Mouse (Mus musculus): ENCODE measurements around the gene Adamts20. TPM values are rescaled to one million over a fixed set of nuclear protein-coding genes. Genes with fewer than 3 reads are reported as not detected.

The Adamts20 gene
- polyA plus RNA-seq, 1 experiment from 2014 or later: 0.02 TPM

DNA sequence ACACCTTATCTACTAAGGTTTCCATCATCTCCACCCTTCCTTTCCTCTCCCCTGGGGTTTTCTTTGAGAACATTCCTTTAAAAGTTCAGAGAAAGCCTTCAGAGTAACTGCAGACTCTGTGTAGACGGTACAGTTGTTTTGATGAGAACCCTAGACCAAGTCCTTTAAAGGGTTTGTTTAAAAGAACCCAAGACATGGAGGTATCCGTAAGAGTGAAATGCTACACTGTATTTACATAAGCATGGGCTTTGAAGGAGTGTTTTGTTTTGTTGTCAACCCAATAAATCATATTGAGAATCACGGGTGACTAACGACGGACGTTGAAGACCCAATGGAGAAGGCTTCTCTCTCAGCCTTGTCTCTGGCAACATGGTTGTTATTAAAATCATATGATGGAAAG lies 226.1 kb downstream of the Adamts20 start:
- no peak overlapping the region for H3K4me3 ChIP-seq (ENCODE audit: low read depth, low read length)
- H3K4me2 ChIP-seq (ENCODE audit: low read depth, low read length): no peak overlapping the region
- no peaks in the 10 kb centered on the region for H3K27me3 ChIP-seq (ENCODE audit: control insufficient read depth, insufficient read depth, low read depth, low read length)
- ATAC-seq (ENCODE audit: low read depth): no peak
- H3K27ac ChIP-seq (ENCODE audit: low read length): no peak overlapping the region
- H3K9me3 ChIP-seq (replicated peaks; ENCODE audit: control insufficient read depth, low read length): no peaks in the 10 kb centered on the region
- no peak overlapping the region for H3K9ac ChIP-seq (ENCODE audit: low read depth, low read length)
- no peaks in the 10 kb centered on the region for H3K4me1 ChIP-seq (ENCODE audit: control insufficient read depth, low read depth, low read length)
- 58% methylated on average over 6 of the region's 6 CpGs for WGBS (ENCODE audit: insufficient replicate concordance)
- H3K36me3 ChIP-seq (ENCODE audit: control insufficient read depth, insufficient read depth): no peaks in the 10 kb centered on the region

DNA sequence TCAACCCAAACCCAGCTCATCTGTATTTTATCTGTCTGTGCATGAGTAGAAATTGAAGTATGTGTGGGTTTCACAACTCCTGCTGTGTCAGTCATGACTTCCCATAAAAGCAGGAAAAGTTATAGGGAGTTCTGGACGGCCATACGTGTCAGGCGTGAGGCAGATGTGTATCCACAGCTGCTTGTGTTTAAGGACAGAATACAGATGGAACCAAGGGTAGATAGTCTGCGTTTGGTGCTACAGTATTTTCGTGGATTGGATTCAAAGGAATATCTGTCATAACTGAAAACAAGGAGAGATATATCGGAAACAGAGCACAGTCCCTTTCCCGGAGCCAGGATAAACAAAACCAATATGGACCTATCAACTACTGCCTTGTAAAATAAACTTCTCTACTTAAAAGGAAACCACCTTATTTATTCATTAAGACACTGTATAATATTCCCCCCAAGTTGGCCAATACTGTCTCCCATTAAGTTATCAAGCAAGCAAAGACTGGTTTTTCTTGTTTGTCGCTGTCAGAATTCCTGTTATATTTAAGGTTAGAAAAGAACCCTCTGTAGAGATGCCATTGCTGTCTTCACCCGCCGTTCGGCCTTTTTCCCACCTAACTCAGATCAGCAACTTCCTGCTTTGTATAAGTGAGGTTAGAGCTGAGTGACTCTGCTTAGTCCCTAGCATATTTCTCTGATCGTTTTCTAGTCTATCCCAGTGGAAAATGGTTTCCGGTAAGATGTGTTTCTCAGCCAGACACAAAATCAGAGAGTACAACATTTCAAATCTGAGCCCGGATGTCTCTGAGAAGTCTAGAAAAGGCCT lies 227.0 kb downstream of the Adamts20 start:
- Histone ChIP-seq H3K27me3 (ENCODE audit: control insufficient read depth, insufficient read depth, low read depth, low read length) (no peaks in the 10 kb centered on the region), H3K4me3 (ENCODE audit: low read depth, low read length) (no peak overlapping the region), H3K9ac (ENCODE audit: low read depth, low read length) (no peak overlapping the region), H3K4me2 (ENCODE audit: low read depth, low read length) (no peak overlapping the region), H3K9me3 (replicated peaks; ENCODE audit: control insufficient read depth, low read length) (no peaks in the 10 kb centered on the region), H3K4me1 (ENCODE audit: control insufficient read depth, low read depth, low read length) (no peaks in the 10 kb centered on the region), H3K36me3 (ENCODE audit: control insufficient read depth, insufficient read depth) (no peaks in the 10 kb centered on the region), H3K27ac (ENCODE audit: low read length) (no peak overlapping the region)
- 61% methylated on average over 14 of the region's 14 CpGs for WGBS (ENCODE audit: insufficient replicate concordance)
- no peak for ATAC-seq (ENCODE audit: low read depth)

DNA sequence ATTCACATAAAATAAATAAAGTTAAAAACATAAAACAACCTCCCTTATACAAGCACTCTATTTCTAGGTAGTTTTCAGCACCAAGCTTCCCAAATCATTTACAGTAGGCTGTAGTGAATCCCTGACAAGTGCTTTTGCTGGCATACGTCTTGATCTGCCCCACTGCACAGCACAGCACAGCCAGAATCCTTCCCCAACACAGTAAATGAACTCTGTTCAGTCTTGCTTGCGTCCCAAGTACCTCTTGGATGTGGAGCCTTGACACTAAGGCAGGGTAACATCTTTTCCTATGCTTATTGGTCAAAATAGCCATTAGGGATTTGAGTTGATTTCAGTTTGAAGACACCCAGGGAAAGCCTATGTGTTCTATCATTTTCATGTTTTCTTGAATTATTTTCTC lies 228.5 kb downstream of the Adamts20 start:
- no peaks in the 10 kb centered on the region for H3K9me3 ChIP-seq (replicated peaks; ENCODE audit: control insufficient read depth, low read length)
- H3K4me1 ChIP-seq (ENCODE audit: control insufficient read depth, low read depth, low read length): no peaks in the 10 kb centered on the region
- H3K27me3 ChIP-seq (ENCODE audit: control insufficient read depth, insufficient read depth, low read depth, low read length): no peaks in the 10 kb centered on the region
- no peak overlapping the region for H3K27ac ChIP-seq (ENCODE audit: low read length)
- H3K36me3 ChIP-seq (ENCODE audit: control insufficient read depth, insufficient read depth): no peaks in the 10 kb centered on the region
- 64% methylated on average over 2 of the region's 2 CpGs for WGBS (ENCODE audit: insufficient replicate concordance)
- no peak for ATAC-seq (ENCODE audit: low read depth)
- no peak overlapping the region for H3K4me2 ChIP-seq (ENCODE audit: low read depth, low read length)
- no peak overlapping the region for H3K4me3 ChIP-seq (ENCODE audit: low read depth, low read length)
- H3K9ac ChIP-seq (ENCODE audit: low read depth, low read length): no peak overlapping the region

DNA sequence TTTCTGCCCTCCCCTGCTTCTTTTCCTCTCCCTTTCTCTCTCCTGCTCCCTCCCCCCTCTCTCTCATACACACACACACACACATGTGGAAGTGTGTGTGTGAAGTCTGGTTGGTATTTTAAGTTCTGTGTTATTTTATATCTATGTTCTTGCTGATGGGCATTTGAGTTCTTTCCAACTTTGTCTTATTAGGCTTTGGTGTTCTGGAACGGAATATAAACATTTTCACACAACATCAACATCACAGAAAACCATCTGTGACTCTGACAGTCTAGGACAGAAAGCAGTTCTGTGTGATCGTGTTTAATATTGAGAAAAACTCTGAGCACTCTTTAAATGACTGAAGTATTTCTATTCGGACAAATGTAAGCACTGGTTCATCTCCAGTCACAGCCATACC lies 229.1 kb downstream of the Adamts20 start:
- no peaks in the 10 kb centered on the region for H3K4me1 ChIP-seq (ENCODE audit: control insufficient read depth, low read depth, low read length)
- 51% methylated on average over 3 of the region's 3 CpGs for WGBS (ENCODE audit: insufficient replicate concordance)

DNA sequence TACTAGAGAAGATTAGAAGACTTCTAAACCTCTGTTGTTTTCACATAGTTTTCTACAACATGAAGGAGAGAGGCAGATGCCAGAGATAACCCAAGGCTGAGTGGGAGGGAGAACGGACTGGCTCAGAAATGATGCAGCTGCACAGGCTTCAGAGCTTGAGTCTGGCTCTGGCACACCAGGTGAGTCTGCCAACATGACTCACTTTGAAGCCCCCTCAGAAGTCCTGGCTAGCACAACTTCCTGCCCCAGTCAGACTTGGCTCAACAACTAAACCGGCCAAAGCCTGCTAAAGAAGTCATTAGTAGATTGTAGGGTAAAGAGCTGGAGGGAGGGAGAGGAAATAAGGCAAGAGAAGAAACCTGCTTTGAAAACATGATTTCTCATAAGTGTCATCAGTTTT lies 230.0 kb downstream of the Adamts20 start:
- no peaks in the 10 kb centered on the region for H3K27me3 ChIP-seq (ENCODE audit: control insufficient read depth, insufficient read depth, low read depth, low read length)
- 55% methylated on average over 2 of the region's 2 CpGs for WGBS (ENCODE audit: insufficient replicate concordance)
- H3K4me3 ChIP-seq (ENCODE audit: low read depth, low read length): no peak overlapping the region
- H3K4me1 ChIP-seq (ENCODE audit: control insufficient read depth, low read depth, low read length): no peaks in the 10 kb centered on the region
- H3K9me3 ChIP-seq (replicated peaks; ENCODE audit: control insufficient read depth, low read length): no peaks in the 10 kb centered on the region
- no peak overlapping the region for H3K9ac ChIP-seq (ENCODE audit: low read depth, low read length)
- ATAC-seq (ENCODE audit: low read depth): no peak
- H3K4me2 ChIP-seq (ENCODE audit: low read depth, low read length): no peak overlapping the region
- no peaks in the 10 kb centered on the region for H3K36me3 ChIP-seq (ENCODE audit: control insufficient read depth, insufficient read depth)
- no peak overlapping the region for H3K27ac ChIP-seq (ENCODE audit: low read length)

More for the DNA sequence above, 229.1 kb downstream of the Adamts20 start:
- H3K4me2 ChIP-seq (ENCODE audit: low read depth, low read length): no peak overlapping the region
- no peaks in the 10 kb centered on the region for H3K27me3 ChIP-seq (ENCODE audit: control insufficient read depth, insufficient read depth, low read depth, low read length)
- H3K4me3 ChIP-seq (ENCODE audit: low read depth, low read length): no peak overlapping the region
- ATAC-seq (ENCODE audit: low read depth): no peak
- H3K9ac ChIP-seq (ENCODE audit: low read depth, low read length): no peak overlapping the region
- H3K9me3 ChIP-seq (replicated peaks; ENCODE audit: control insufficient read depth, low read length): no peaks in the 10 kb centered on the region
- no peak overlapping the region for H3K27ac ChIP-seq (ENCODE audit: low read length)
- no peaks in the 10 kb centered on the region for H3K36me3 ChIP-seq (ENCODE audit: control insufficient read depth, insufficient read depth)

DNA sequence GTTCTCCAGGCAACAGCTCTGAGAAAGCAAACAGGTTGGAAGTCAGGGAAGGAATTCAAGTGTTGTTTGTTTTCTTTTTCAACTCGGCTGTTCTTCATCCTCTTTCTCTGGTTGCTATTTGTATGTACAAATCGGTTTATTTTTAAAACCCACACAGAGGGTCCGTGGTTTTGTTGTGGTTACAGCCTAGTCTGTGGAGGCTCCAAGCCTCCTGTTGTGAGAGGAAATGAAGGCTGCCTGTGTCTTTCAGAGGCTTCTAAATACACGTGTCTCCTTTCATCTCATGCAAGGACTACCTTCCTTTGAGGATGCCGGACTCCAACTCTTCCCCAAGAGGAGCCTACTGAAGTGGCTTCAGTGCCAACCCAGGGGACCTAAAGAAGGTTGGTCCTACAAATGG lies 234.0 kb downstream of the Adamts20 start:
- Histone ChIP-seq H3K27me3 (ENCODE audit: control insufficient read depth, insufficient read depth, low read depth, low read length) (no peaks in the 10 kb centered on the region), H3K9me3 (replicated peaks; ENCODE audit: control insufficient read depth, low read length) (no peaks in the 10 kb centered on the region), H3K4me3 (ENCODE audit: low read depth, low read length) (no peak overlapping the region), H3K4me2 (ENCODE audit: low read depth, low read length) (no peak overlapping the region), H3K9ac (ENCODE audit: low read depth, low read length) (no peak overlapping the region), H3K27ac (ENCODE audit: low read length) (no peak overlapping the region), H3K4me1 (ENCODE audit: control insufficient read depth, low read depth, low read length) (no peaks in the 10 kb centered on the region), H3K36me3 (ENCODE audit: control insufficient read depth, insufficient read depth) (no peaks in the 10 kb centered on the region)
- no peak for ATAC-seq (ENCODE audit: low read depth)
- 14% methylated on average over 5 of the region's 5 CpGs for WGBS (ENCODE audit: insufficient replicate concordance)

DNA sequence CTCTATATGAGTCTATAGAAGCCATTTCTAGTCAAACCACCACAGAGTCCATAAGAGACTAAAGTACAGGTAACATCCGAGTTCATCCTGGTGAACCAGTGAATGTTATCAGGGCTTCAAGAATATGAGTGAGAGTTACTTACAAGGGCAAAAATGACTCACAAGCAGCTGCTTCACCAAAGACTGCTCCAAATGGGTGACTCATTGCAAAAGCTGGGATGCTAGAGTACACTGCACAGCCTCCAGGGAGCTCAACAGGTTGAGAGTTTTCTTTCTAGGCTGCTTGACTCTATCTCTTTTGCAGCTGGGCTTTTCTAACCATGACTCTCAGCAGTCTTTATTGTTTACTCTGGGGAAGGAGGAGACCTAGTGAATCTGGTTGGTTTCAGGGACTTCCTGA lies 237.8 kb downstream of the Adamts20 start:
- WGBS (ENCODE audit: insufficient replicate concordance): 45% methylated on average over 1 of the region's 1 CpGs
- Histone ChIP-seq H3K4me1 (ENCODE audit: control insufficient read depth, low read depth, low read length) (no peaks in the 10 kb centered on the region), H3K36me3 (ENCODE audit: control insufficient read depth, insufficient read depth) (no peaks in the 10 kb centered on the region), H3K27me3 (ENCODE audit: control insufficient read depth, insufficient read depth, low read depth, low read length) (no peaks in the 10 kb centered on the region), H3K9ac (ENCODE audit: low read depth, low read length) (no peak overlapping the region), H3K27ac (ENCODE audit: low read length) (no peak overlapping the region), H3K9me3 (replicated peaks; ENCODE audit: control insufficient read depth, low read length) (no peaks in the 10 kb centered on the region), H3K4me2 (ENCODE audit: low read depth, low read length) (no peak overlapping the region), H3K4me3 (ENCODE audit: low read depth, low read length) (no peak overlapping the region)
- ATAC-seq (ENCODE audit: low read depth): no peak

DNA sequence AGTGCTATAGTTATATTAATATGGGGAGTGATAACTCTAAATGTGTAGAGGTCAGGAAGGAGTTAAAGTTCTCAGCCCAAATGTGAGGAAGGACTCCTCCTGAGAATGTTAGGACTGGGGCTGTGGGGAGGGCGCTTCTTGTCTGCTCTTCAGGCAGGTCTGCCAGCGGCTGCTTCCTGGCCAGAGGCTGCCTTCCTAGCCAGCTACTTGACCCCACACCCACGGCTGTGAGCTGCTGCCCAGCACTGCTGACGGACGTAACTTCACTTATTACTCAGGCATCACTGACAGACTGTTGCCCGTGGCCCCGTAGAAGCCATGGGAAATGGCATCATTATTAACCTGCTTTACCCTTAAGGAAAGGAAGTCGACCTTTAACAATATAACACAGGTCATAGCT lies 242.1 kb downstream of the Adamts20 start:
- Histone ChIP-seq H3K4me2 (ENCODE audit: low read depth, low read length) (no peak overlapping the region), H3K4me1 (ENCODE audit: control insufficient read depth, low read depth, low read length) (no peaks in the 10 kb centered on the region), H3K4me3 (ENCODE audit: low read depth, low read length) (no peak overlapping the region), H3K27me3 (ENCODE audit: control insufficient read depth, insufficient read depth, low read depth, low read length) (no peaks in the 10 kb centered on the region), H3K9ac (ENCODE audit: low read depth, low read length) (no peak overlapping the region), H3K9me3 (replicated peaks; ENCODE audit: control insufficient read depth, low read length) (no peaks in the 10 kb centered on the region), H3K27ac (ENCODE audit: low read length) (no peak overlapping the region), H3K36me3 (ENCODE audit: control insufficient read depth, insufficient read depth) (no peaks in the 10 kb centered on the region)
- no peak for ATAC-seq (ENCODE audit: low read depth)
- 14% methylated on average over 8 of the region's 8 CpGs for WGBS (ENCODE audit: insufficient replicate concordance)

DNA sequence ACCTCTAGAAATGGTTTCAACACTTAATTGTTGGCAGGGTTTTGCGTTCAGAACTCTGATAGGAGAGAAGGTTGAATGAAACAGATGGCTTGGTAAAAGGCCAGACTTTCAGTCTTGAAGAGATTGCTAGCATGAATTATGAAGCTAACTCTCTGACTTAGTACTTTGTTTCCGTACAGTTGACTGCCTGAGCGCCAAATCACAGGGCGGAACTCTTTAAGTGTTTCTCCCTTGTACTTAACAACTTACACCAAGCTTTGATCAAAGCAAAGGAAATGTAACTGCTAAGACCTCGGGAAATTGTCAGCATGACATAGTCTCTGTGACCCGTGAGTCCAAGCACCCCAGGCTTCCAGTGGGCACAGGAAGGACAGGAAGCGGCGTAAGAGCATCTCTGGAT lies 244.5 kb downstream of the Adamts20 start:
- Histone ChIP-seq H3K4me3 (ENCODE audit: low read depth, low read length) (no peak overlapping the region), H3K4me1 (ENCODE audit: control insufficient read depth, low read depth, low read length) (no peaks in the 10 kb centered on the region), H3K36me3 (ENCODE audit: control insufficient read depth, insufficient read depth) (no peaks in the 10 kb centered on the region), H3K9ac (ENCODE audit: low read depth, low read length) (no peak overlapping the region), H3K4me2 (ENCODE audit: low read depth, low read length) (no peak overlapping the region), H3K27me3 (ENCODE audit: control insufficient read depth, insufficient read depth, low read depth, low read length) (no peaks in the 10 kb centered on the region), H3K27ac (ENCODE audit: low read length) (no peak overlapping the region), H3K9me3 (replicated peaks; ENCODE audit: control insufficient read depth, low read length) (no peaks in the 10 kb centered on the region)
- ATAC-seq (ENCODE audit: low read depth): no peak
- 56% methylated on average over 8 of the region's 8 CpGs for WGBS (ENCODE audit: insufficient replicate concordance)

Measured in liver, embryonic 16.5 days (tissue).